Mouse (Mus musculus) G1E (cell line): ENCODE data around the gene Mvp. TPM values are rescaled to one million over a fixed set of nuclear protein-coding genes. Genes with fewer than 3 reads are reported as not detected.

Source experiments
- ATAC-seq: 2 replicates; pipeline ENCODE4 v1.8.0; 2016; ENCODE audit warnings: mild to moderate bottlenecking; ENCODE audit not compliant: insufficient number of reproducible peaks, poor library complexity, low FRiP score, severe bottlenecking; ENCODE audit errors: extremely low read depth
- DNase-seq: peaks from one replicate; pipeline ENCODE4 v3.0.0; 2012; ENCODE audit warnings: low spot score
- H3K27me3 ChIP-seq: 2 replicates; pipeline ENCODE4 v1.6.1; 2012; ENCODE audit warnings: mild to moderate bottlenecking, low read length, inconsistent platforms; ENCODE audit not compliant: insufficient read depth
- H3K36me3 ChIP-seq: replicated peaks from 2 replicates; pipeline ENCODE3; 2012; ENCODE audit warnings: mild to moderate bottlenecking, inconsistent platforms
- H3K4me1 ChIP-seq: 2 replicates; pipeline ENCODE4 v1.6.1; 2012; ENCODE audit warnings: low read depth, low read length, inconsistent platforms, mixed read lengths; ENCODE audit not compliant: insufficient read depth
- H3K4me3 ChIP-seq: 2 replicates; pipeline ENCODE4 v1.5.1; 2012; ENCODE audit warnings: low read depth, mild to moderate bottlenecking, inconsistent platforms, low read length, moderate library complexity, mixed read lengths
- H3K9me3 ChIP-seq: replicated peaks from 2 replicates; pipeline ENCODE4 v1.6.1; 2012; ENCODE audit warnings: inconsistent platforms
- CTCF ChIP-seq: IDR thresholded peaks from 2 replicates; pipeline ENCODE4 v1.5.1; 2012; ENCODE audit warnings: low read depth, low read length, inconsistent platforms, mixed read lengths
- GATA1 ChIP-seq: IDR thresholded peaks from 2 replicates; pipeline ENCODE4 v1.6.1; 2012; ENCODE audit warnings: borderline replicate concordance, low read length, inconsistent platforms, mixed read lengths
- GATA2 ChIP-seq: IDR thresholded peaks from 2 replicates; pipeline ENCODE4 v1.6.1; 2012; ENCODE audit warnings: low read depth, low read length, inconsistent platforms, borderline replicate concordance
- POLR2AphosphoS5 ChIP-seq: IDR thresholded peaks from 2 replicates; pipeline ENCODE4 v1.6.1; 2012; ENCODE audit warnings: low read depth, low read length, inconsistent platforms; ENCODE audit not compliant: insufficient replicate concordance
- TAL1 ChIP-seq: conservative IDR thresholded peaks from 2 replicates; pipeline ENCODE4 v1.6.1; 2012; ENCODE audit warnings: low read depth, low read length, inconsistent platforms, mixed read lengths
- polyA plus RNA-seq: library from polyadenylated mRNA; stranded (reverse); fragments of >175 nt; gene quantifications from 2 replicates; pipeline ENCODE4 v1.2.3, GENCODE M21; 2012
- total RNA-seq, 2 experiments: library from RNA; stranded (forward) in 1 of 2; stranded (reverse) in 1 of 2; fragments of 200-1000 nt in 1 of 2; fragments of >200 nt in 1 of 2; fragmentation: Nextera tagmentation in 1 of 2; gene quantifications; 2 replicates each; pipeline ENCODE4 v1.2.3; 2014 to 2017

The Mvp gene
- total and polyA plus RNA-seq, 3 experiments = 10.6 to 22.8 (median 13.7) TPM

DNA sequence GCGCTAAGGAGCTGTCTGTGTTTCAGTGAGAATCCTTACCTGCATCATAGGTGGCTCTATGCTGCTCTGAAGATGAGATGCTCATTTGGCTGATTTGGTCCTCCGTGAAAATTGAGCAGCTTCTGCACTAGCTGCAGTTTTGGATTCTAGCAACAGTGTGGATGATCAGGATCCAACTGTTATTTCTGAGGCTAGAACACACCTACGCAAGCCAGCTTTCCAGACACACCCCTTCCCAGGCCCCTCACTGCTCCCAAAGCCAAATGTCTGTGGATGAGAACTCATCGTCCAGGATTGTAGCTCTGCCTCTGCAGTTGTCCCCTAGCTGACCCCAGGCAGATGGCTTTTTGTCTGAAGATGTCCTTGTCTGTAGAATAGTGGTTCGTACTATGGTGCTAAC lies 53.3 kb downstream of the Mvp start:
- Histone ChIP-seq H3K9me3 (no peaks in the 10 kb centered on the region), H3K27me3 (peaks cover 13% of the 10 kb centered on the region; the same call in 1 of the 2 replicates), H3K36me3 (no peaks in the 10 kb centered on the region), H3K4me3 (no peak overlapping the region), H3K4me1 (peaks cover 7% of the 10 kb centered on the region)
- ATAC-seq (no peak), DNase-seq (no peak)
- TF ChIP-seq GATA1 (no peak), TAL1 (no peak), CTCF (no peak), GATA2 (no peak)

- Histone ChIP-seq H3K36me3 (no peaks in the 10 kb centered on the region), H3K4me1 (peaks cover 7% of the 10 kb centered on the region), H3K4me3 (no peak overlapping the region), H3K9me3 (no peaks in the 10 kb centered on the region), H3K27me3 (peaks cover 10% of the 10 kb centered on the region)
- ATAC-seq = no peak
- no peak for DNase-seq
- TF ChIP-seq GATA1 = no peak
- no peak for TF ChIP-seq POLR2AphosphoS5
- no peak for TF ChIP-seq GATA2
- TF ChIP-seq CTCF = no peak
- TF ChIP-seq TAL1 = no peak
Measured at GRCm38 (mm10) chr7:126959780-126960179, 54.6 kb downstream of the Mvp start.

DNA sequence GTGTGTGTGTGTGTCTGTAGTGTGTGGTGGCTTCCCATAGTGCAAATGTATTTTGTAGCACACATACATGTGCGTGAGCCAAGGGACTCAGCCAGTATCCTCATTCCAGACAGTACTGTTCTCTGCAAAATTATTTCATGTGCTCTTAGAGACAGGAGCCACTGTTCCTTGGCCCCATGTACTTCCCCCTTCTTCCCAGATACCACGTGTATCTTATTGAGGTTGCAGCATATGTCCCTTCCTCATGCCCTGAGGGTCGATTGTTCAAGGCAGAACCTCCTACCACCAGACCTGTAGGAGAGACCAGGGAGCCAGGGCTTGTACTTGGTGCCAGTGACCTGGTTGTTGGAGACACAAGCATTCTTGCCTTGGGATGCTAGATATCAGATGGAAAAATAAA lies 59.3 kb downstream of the Mvp start:
- Histone ChIP-seq H3K4me1 (peaks cover 10% of the 10 kb centered on the region), H3K36me3 (no peaks in the 10 kb centered on the region), H3K9me3 (no peaks in the 10 kb centered on the region), H3K27me3 (peaks cover 28% of the 10 kb centered on the region), H3K4me3 (no peak overlapping the region)
- no peak for TF ChIP-seq TAL1
- no peak for TF ChIP-seq GATA1
- no peak for TF ChIP-seq GATA2
- no peak for TF ChIP-seq POLR2AphosphoS5
- no peak for TF ChIP-seq CTCF
- ATAC-seq (no peak), DNase-seq (no peak)

DNA sequence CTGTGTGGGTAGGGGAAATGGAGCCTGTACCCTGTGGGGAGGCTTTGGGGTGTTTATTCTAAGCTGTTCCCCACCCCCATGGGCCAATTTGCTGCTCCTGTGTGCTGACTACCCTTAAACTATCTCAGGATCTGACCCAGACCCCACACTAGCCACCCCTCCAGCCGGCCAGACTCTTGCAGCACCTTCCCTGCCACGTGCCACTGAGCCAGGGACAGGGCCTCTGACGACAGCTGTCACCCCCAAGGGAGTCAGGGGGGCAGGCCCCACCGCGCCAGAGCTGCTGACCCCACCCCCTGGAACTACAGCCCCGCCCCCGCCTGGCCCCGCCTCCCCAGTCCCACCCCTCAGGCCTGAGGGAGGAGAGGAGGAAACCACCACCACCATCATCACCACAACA lies 61.8 kb downstream of the Mvp start:
- Histone ChIP-seq H3K36me3 (peaks cover 9% of the 10 kb centered on the region), H3K27me3 (peaks cover 23% of the 10 kb centered on the region), H3K4me1 (peaks cover 12% of the 10 kb centered on the region), H3K9me3 (no peaks in the 10 kb centered on the region), H3K4me3 (no peak overlapping the region)
- ATAC-seq = no peak
- no peak for DNase-seq
- no peak for TF ChIP-seq GATA1
- TF ChIP-seq TAL1 = no peak
- TF ChIP-seq GATA2 = no peak
- TF ChIP-seq CTCF = no peak
- TF ChIP-seq POLR2AphosphoS5 = no peak

DNA sequence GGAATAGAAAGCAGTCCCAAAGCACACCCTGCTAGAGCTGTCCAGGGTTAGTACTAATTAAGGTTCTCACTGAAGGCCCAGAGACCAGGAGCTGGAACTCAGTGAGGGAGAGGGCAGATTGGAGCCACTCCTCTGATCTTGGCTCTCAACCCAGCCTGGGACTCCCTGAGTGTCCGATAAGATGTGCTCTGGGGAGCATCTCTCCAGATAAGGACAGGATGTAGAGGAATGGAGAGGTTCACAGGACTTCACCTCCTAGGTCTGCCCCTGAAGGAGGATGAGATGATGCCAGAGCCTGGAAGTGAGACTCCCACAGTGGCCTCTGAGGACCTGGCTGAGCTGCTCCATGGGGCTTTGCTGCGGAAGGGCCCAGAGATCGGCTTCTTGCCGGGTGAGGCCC lies 62.7 kb downstream of the Mvp start:
- H3K4me1 ChIP-seq = peaks cover 12% of the 10 kb centered on the region
- H3K4me3 ChIP-seq = no peak overlapping the region
- H3K27me3 ChIP-seq = peaks cover 23% of the 10 kb centered on the region
- ATAC-seq (no peak), DNase-seq (no peak)
- TF ChIP-seq GATA1 (no peak), POLR2AphosphoS5 (no peak), TAL1 (no peak), GATA2 (no peak), CTCF (no peak)
- no peaks in the 10 kb centered on the region for H3K9me3 ChIP-seq
- peaks cover 18% of the 10 kb centered on the region for H3K36me3 ChIP-seq

DNA sequence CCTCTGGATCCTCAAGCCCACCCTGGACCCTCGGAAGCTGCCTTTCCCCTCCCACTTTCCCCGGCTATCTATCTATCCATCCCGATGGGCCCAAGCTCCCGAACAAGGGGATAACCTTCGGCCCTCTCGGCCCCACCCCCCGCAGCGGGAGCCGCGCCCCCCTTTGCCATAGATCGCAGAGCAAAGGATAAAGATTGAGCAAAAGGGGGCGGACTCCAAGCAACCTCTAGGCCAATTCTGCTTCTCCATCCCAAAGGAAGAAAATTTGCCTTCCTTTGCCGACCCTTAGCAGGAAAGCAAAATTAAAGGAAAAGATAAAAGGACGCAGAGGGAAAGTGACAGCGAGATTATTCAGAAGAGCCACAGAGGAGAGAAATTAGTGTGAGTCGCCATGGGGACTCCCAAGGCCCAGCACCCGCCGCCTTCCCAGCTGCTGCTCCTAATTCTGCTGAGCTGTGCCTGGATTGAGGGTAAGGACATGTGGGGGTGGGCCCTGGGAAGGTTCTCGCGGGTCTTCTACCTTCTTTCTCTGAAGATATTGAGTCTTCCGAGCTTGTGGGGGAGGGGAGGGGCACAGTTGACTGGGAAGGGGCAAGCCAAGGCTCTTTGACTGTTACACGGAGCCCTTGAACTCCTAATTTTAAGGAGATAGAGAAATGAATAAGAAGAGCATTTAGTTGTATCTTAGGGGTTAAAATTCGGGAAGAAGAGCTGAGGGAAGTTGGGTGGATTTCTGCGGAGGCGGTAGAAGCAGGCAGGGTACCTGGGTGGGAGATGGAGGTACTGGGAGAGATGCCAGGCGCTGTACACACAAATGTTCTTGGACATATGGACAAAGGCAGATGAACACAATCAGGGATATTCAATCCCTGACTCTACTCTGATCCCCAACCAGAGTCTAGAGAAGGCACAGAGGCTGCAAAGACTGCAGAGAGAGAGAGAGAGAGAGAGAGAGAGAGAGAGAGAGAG lies 63.5 kb downstream of the Mvp start:
- DNase-seq (no peak), ATAC-seq (no peak)
- Histone ChIP-seq H3K4me1 (peaks cover 12% of the 10 kb centered on the region), H3K9me3 (no peaks in the 10 kb centered on the region), H3K27me3 (peaks cover 23% of the 10 kb centered on the region), H3K4me3 (no peak overlapping the region), H3K36me3 (peaks cover 26% of the 10 kb centered on the region)
- no peak for TF ChIP-seq POLR2AphosphoS5
- TF ChIP-seq TAL1 = no peak
- no peak for TF ChIP-seq CTCF
- no peak for TF ChIP-seq GATA1
- no peak for TF ChIP-seq GATA2
